Mouse (Mus musculus) erythroblast, embryonic 14.5 days (primary cell): ENCODE measurements around the gene Slc38a9.

Source experiments
- GATA1 ChIP-seq: IDR thresholded peaks from 2 replicates; pipeline ENCODE4 v1.6.1; 2012; ENCODE audit warnings: low read length, inconsistent platforms, mixed read lengths
- TAL1 ChIP-seq: IDR thresholded peaks from 3 replicates; pipeline ENCODE4 v1.6.1; 2012; ENCODE audit warnings: low read length, inconsistent platforms, mixed read lengths

DNA sequence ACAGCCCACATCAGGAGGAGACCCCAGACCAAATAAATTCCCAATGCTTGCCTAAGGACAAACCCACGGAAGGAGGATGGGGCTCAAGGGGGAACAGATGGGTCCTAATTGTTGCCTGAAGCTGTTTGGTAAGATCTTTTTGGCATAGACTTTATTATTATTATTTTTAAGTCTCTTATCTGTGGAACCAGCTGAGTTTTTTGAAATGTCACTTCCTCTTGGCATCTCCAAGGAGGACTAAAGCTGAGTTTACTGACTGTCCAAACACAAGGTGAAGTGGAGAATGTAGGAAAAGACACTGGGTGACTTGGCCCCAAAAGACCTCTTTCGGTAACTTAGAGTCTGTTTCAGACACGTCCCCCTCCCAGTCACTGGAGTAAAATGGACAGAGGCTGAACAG, 105.1 kb downstream of the Slc38a9 start:
- TF ChIP-seq GATA1 (no peak), TAL1 (no peak)
